Mouse (Mus musculus): ENCODE results near the gene Gm8011. TPM values are rescaled to one million over a fixed set of nuclear protein-coding genes. Genes with fewer than 3 reads are reported as not detected.

The Gm8011 gene
- not detected in 2 replicates for polyA plus RNA-seq (2012; rRNA removed; ENCODE audit: low replicate concordance)

GRCm38 (mm10) chr14:42463581-42463980 is at the start of gene Gm8011:
TSS of gene Gm8011 (plus strand) at chr14:42463881.

GRCm38 (mm10) chr14:42439573-42439972 is 24.1 kb upstream of the Gm8011 start, which contains the start of gene Gm8005:
TSS of gene Gm8005 (minus strand) at chr14:42439673.

GRCm38 (mm10) chr14:42502249-42502648 is 38.6 kb downstream of the Gm8011 start, which contains the start of gene Gm8020:
TSS of gene Gm8020 (minus strand) at chr14:42502349.

Other genes with a start within 250 kb of the Gm8011 start
- not detected in 2 replicates for gene Gm17026, start 203.8 kb upstream of the Gm8011 start, polyA plus RNA-seq (2012; rRNA removed; ENCODE audit: low replicate concordance)
- gene Gm9611, start 166.5 kb upstream of the Gm8011 start, polyA plus RNA-seq (2012; rRNA removed; ENCODE audit: low replicate concordance), result not detected in 2 replicates
- not detected in 2 replicates for gene Gm7995, start 153.7 kb upstream of the Gm8011 start, polyA plus RNA-seq (2012; rRNA removed; ENCODE audit: low replicate concordance)
- gene Gm8005, start 24.2 kb upstream of the Gm8011 start, polyA plus RNA-seq (2012; rRNA removed; ENCODE audit: low replicate concordance), result not detected in 2 replicates
- not detected in 2 replicates for gene Gm8020, start 38.5 kb downstream of the Gm8011 start, polyA plus RNA-seq (2012; rRNA removed; ENCODE audit: low replicate concordance)
- gene Gm8024, start 60.4 kb downstream of the Gm8011 start, polyA plus RNA-seq (2012; rRNA removed; ENCODE audit: low replicate concordance), result not detected in 2 replicates
- not detected in 2 replicates for gene Gm17124, start 136.0 kb downstream of the Gm8011 start, polyA plus RNA-seq (2012; rRNA removed; ENCODE audit: low replicate concordance)
- gene Gm3633, start 178.0 kb downstream of the Gm8011 start, polyA plus RNA-seq (2012; rRNA removed; ENCODE audit: low replicate concordance), result not detected in 2 replicates
- gene Gm10378, start 192.1 kb downstream of the Gm8011 start, polyA plus RNA-seq (2012; rRNA removed; ENCODE audit: low replicate concordance), result not detected in 2 replicates

Data from subcutaneous adipose tissue, adult 2 months (tissue).